Mouse (Mus musculus) stomach, postnatal 0 days (tissue): ENCODE data around the gene Pam16.

Experiments used
- CTCF ChIP-seq: IDR thresholded peaks from 2 replicates; pipeline ENCODE4 v1.5.1; 2016; ENCODE audit warnings: antibody characterized with exemption, low read depth, mild to moderate bottlenecking, moderate library complexity
- EP300 ChIP-seq: optimal IDR thresholded peaks from 2 replicates; pipeline ENCODE3; 2016; ENCODE audit warnings: antibody characterized with exemption

- TF ChIP-seq EP300: no peak
- TF ChIP-seq CTCF: peak; percentile 78
Observed at GRCm38 (mm10) chr16:4606431-4607084, 18.2 kb downstream of the Pam16 start.
